Mouse (Mus musculus) brain, embryonic 14.5 days (tissue): ENCODE results near the gene Zfp800.

Source experiments
- CTCF ChIP-seq: fragments of 200-500 bp; IDR thresholded peaks from 2 replicates; pipeline ENCODE4 v1.5.1; 2012; ENCODE audit warnings: inconsistent platforms, mild to moderate bottlenecking, moderate library complexity, borderline replicate concordance; ENCODE audit not compliant: insufficient read depth, insufficient read length; ENCODE audit errors: extremely low read depth
- POLR2A ChIP-seq: fragments of 200-500 bp; IDR thresholded peaks from 2 replicates; pipeline ENCODE4 v1.6.1; 2012; ENCODE audit warnings: mild to moderate bottlenecking, inconsistent platforms, borderline replicate concordance; ENCODE audit not compliant: poor library complexity, insufficient read depth, insufficient read length, severe bottlenecking; ENCODE audit errors: extremely low read depth

DNA sequence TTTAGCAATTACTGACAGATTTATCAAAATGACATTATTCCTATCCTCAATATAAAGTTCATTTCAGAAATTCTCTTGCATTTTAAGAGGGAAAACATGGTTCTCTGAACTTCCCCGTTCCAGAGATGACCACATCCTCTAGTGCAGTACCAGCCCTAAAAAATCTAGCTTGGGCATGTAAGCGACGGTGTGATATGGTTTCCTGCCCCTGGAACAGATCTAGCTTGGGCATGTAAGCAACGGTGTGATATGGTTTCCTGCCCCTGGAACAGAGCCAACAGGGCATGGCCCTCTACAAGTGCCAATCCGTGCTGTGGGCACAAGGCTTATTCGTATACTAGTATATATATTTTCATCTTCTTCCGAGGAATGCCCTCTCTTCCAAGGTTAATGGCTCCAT, 75.4 kb downstream of the Zfp800 start:
- TF ChIP-seq POLR2A: no peak
- TF ChIP-seq CTCF: no peak
